Mouse (Mus musculus) cerebellum, adult 11-12 months (tissue): Measurements from ENCODE around the gene Vmn2r31.
"Not testable (repeated sequence)": the region's sequence is repeated elsewhere in the genome, so short reads cannot be mapped to it uniquely, and the experiment has no call there.

Experiments used
- DNase-seq: peaks from one replicate; pipeline ENCODE4 v3.0.0; 2022

Gene Vmn2r31

DNA sequence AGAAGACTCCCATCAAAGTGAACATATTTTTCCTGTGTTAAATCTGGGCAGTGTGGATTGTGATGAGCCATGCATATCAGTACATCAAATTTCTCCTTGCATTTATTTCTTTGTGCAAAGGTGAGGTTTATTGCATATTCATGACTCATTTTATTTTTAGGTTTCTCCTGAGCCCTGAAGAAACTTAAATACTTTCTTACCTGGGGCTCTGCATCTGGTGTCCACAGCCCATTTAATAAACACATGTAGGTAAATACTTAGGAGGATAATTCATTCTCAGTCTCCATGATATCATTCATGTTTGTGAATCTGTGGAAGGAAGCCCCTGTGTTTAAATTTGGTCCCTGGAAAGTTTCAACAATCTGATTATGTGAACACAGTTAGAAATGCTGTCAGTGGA, at the start of gene Vmn2r31:
Vmn2r31 (minus strand) TSS at position 101 of the 400 bp plus-strand sequence.
- not testable (repeated sequence) for DNase-seq

DNA sequence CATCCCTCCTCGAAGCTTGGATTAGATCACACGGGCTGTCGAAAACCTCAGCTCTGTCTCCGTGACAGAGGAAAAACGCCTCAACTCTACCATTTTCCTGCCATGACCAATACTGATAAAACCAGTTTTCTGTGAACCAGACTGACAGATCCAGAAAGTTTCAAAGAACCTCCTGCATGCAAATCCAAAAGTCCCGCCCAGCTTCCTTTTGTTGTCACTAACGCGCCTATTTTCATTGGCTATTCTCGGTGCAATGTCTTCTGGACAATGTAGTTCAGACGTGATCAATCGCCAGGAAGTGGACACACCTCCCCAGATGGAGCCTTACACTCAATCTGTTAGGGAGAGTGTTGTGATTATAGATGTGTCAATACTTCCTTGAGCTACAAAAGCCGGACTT, 25.1 kb downstream of the Vmn2r31 start, which contains the start of gene Gm45783:
Gm45783 (minus strand) TSS at position 143 of the 400 bp plus-strand sequence.
- DNase-seq, result not testable (repeated sequence)

DNA sequence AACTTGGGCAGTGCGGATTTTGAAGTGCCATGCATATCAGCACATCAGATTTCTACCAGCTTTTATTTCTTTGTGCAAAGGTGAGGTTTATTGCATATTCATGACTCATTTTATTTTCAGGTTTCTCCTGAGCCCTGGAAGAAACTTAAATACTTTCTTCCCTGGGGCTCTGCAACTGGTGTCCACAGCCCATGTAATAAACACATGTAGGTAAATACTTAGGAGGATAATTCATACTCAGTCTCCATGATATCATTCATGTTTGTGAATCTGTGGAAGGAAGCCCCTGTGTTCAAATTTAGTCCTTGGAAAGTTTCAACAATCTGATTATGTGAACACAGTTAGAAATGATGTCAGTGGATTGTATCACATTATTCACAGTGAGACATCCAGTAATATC, 62.0 kb downstream of the Vmn2r31 start, which contains the start of gene Vmn2r30:
Vmn2r30 (minus strand) TSS at position 101 of the 400 bp plus-strand sequence.
- DNase-seq, result not testable (repeated sequence)
